Mouse (Mus musculus): ENCODE data around the gene Hpcal4. TPM values are rescaled to one million over a fixed set of nuclear protein-coding genes. Genes with fewer than 3 reads are reported as not detected.

The Hpcal4 gene
- polyA plus RNA-seq, 1 experiment from 2014 or later, result 2.5 TPM

DNA sequence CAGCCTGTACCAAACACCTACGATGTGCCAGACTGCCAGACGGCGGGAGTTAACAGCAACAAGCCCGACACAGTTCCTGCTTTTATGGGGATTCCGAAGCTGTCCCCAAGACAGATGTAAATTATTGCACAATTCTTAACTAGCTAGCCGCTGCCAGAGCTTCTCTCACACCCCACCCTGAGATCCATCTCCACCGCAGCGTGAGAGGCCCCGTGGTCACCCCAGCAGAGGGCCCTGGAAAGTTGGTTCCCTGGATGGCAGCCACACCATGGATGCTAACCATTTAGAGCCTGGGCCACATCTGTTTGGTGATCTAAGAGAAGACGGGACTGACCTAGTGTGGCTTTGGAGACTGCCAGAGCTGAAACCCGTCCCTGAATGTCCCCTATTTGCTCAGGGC is 46.1 kb downstream of the Hpcal4 start:
- Histone ChIP-seq H3K9ac (no peak overlapping the region), H3K4me1 (peaks cover 10% of the 10 kb centered on the region), H3K27me3 (peaks cover 30% of the 10 kb centered on the region), H3K4me2 (no peak overlapping the region), H3K9me3 (no peaks in the 10 kb centered on the region), H3K36me3 (replicated peaks) (no peaks in the 10 kb centered on the region), H3K27ac (no peak overlapping the region), H3K4me3 (replicated peaks) (no peak overlapping the region)
- WGBS, result 85% methylated on average over 11 of the region's 11 CpGs
- ATAC-seq (ENCODE audit: low FRiP score), result no peak

DNA sequence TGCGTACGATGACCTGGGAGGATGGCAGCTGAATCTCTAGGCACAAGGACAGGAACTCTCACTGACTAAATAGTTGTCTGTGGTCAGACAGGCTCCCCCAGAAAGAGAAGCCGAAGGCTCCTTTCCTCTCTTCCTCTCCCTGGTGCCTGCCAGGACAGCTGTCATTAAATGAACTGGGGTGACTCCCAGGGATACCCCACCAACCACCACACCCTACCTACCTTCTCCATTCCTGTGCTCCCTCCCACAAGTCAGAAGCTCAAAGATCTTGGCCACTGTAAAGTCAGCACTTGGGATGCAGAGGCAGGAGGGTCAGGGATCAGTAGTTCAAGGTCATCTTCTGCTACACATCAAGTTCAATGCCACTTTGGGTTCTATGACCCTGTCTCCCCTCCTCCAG is 49.8 kb downstream of the Hpcal4 start:
- Histone ChIP-seq H3K9ac (no peak overlapping the region), H3K9me3 (no peaks in the 10 kb centered on the region), H3K4me1 (peaks cover 10% of the 10 kb centered on the region), H3K4me3 (replicated peaks) (no peak overlapping the region), H3K27me3 (peaks cover 64% of the 10 kb centered on the region), H3K36me3 (replicated peaks) (no peaks in the 10 kb centered on the region), H3K4me2 (no peak overlapping the region), H3K27ac (no peak overlapping the region)
- no peak for ATAC-seq (ENCODE audit: low FRiP score)
- 68% methylated on average over 3 of the region's 3 CpGs for WGBS

DNA sequence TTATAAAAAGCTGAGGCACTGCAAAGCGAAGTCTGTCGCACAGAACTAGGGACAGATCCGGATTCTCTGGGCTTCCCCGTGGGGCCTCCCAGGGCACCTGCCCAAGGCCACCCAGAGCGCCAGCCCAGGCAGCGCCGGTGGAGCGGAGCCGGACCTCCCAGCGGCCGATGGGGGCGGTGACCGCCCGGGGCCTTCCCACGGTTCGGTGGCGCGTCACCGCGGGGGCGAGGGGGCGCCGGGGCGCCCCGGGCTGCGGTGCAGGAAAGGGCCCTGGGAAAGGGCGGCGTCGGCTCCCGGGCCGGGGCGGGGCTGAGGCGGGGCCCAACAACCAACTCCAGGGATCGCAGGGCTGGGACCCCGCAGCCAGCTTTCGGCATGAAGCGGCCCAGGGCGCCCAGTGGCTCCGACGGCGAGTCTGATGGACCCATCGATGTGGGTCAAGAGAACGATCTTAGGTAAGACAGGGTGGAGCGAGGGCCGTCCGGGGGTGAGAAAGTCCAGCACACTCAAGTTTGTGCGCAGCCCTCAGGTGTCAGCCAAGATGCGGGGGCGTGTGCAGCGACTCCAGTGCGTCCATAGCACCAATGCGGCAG is 50.6 kb downstream of the Hpcal4 start, which contains the start of gene Heyl:
Gene Heyl, plus strand, starts transcription at position 65 of the 593 bp plus-strand sequence.
- 0 out of 2 replicates have a peak, but pooled peaks have one; percentile 33 for ATAC-seq (ENCODE audit: low FRiP score)
- peak within 1 kb of the TSS; percentile 41 for H3K4me3 ChIP-seq (replicated peaks)
- 2% methylated on average over 43 of the region's 52 CpGs for WGBS
- H3K36me3 ChIP-seq (replicated peaks), result no peaks in the 10 kb centered on the region
- H3K27ac ChIP-seq, result no peak within 1 kb of the TSS
- H3K9ac ChIP-seq, result peak within 1 kb of the TSS; percentile 44
- H3K4me2 ChIP-seq, result peak within 1 kb of the TSS; percentile 77
- no peaks in the 10 kb centered on the region for H3K9me3 ChIP-seq
- H3K27me3 ChIP-seq, result peaks cover 71% of the 10 kb centered on the region
- peaks cover 10% of the 10 kb centered on the region for H3K4me1 ChIP-seq

DNA sequence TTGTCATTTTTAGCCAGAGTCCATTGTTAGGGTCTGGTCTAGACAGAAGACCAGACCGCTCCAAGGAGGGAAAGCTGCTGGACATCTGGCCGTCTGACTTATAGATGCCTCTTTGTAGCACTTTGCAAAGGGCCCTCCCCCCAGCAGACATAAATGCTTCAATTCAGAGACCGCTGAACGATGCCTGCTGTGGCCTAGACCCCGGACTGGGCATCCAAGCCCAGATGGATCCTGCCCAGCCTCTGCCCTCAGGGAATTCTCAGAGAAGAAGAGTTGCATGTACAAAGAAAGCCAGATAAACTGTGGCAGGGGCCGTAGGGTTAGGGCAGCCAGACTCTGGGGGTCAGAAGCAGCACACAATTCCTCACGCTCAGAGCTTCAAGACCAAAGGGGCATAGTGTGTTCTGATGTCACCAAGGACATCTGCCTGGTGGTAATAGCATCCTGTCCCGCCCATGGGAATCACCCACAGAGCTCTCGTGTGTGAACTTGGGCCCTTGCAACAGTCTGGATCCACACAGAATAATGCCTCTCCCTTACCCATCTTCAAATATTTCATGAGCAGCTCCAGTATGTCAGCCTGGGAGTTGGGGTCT is 52.9 kb downstream of the Hpcal4 start:
- Histone ChIP-seq H3K36me3 (replicated peaks) (no peaks in the 10 kb centered on the region), H3K4me3 (replicated peaks) (no peak overlapping the region), H3K27me3 (peaks cover 89% of the 10 kb centered on the region), H3K4me1 (peaks cover 20% of the 10 kb centered on the region), H3K4me2 (no peak overlapping the region), H3K9ac (no peak overlapping the region), H3K9me3 (no peaks in the 10 kb centered on the region), H3K27ac (no peak overlapping the region)
- 76% methylated on average over 9 of the region's 9 CpGs for WGBS
- no peak for ATAC-seq (ENCODE audit: low FRiP score)

DNA sequence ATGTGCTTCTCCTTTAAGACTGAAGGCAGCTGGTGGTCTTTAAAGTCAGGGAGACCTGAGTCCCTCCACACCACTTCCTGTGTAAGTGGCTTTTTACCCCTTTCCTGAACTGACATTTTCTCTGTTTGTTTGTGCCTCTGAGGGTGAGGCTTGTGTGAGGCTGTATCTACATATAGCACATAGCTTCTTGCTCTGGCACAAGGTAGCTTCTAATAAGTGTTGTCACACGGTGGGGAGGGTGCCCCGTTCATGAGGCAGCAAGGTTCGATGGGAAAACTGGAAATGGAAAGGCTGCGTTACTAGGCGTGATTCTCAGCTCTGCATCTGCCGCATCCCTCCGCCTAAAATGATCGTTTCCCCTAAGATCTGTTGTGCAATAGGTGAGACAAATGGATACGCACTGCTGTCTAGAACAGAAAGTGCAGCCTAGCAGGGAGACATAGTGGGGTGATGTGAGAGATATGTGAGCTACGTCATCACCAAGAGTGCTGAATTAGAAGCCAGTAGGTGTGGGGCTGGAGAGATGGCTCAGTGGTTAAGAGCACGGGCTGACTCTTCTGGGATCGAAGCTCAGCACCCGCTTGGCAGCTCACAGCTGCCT is 53.5 kb downstream of the Hpcal4 start:
- no peak overlapping the region for H3K27ac ChIP-seq
- H3K9me3 ChIP-seq, result no peaks in the 10 kb centered on the region
- peaks cover 20% of the 10 kb centered on the region for H3K4me1 ChIP-seq
- no peak overlapping the region for H3K9ac ChIP-seq
- H3K27me3 ChIP-seq, result peaks cover 90% of the 10 kb centered on the region
- 84% methylated on average over 13 of the region's 13 CpGs for WGBS
- H3K4me3 ChIP-seq (replicated peaks), result no peak overlapping the region
- ATAC-seq (ENCODE audit: low FRiP score), result no peak
- H3K36me3 ChIP-seq (replicated peaks), result no peaks in the 10 kb centered on the region
- H3K4me2 ChIP-seq, result no peak overlapping the region

DNA sequence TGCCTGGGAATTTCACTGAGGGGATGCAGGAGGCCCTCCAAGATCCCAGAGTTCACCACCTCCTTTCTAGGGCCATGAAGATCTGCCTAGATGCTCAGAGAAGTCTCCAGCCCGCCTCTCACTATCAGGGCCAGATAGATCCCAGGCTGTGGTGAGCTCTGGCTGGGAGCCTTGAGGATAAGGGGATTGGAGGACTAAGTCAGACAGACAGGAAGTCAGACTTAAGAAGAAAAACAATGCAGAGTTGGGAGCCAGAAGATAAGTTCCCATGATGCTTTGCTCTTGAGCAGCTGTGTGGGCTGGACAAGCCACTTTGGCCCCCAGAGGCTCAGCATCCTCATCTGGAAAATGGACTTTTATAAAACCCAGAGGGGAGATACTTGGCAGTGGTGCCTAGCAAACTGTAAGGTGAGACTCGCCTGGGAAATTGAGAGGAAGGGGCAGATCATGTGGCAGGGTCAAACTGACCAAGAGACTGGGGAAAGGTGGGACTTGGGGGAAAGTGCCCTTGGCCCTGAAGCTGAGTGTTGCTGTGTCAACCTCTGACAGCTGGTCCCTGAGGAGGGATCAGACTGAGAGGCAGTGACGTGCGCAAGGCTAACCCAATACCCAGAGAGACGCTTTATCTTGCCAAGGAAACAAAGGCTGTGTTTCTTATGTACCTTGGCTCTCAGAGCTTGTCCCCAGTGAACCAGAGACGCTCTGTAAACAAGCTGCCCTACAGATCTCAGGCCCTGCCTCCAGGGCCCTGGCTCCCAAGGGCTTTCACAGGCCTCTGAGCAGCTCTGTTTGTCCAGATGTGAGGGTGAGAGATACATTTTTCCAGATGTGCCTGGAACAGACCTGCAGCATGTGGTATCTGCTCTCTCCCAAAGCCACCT is 54.6 kb downstream of the Hpcal4 start:
- no peak overlapping the region for H3K4me3 ChIP-seq (replicated peaks)
- no peaks in the 10 kb centered on the region for H3K36me3 ChIP-seq (replicated peaks)
- no peak overlapping the region for H3K4me2 ChIP-seq
- peaks cover 81% of the 10 kb centered on the region for H3K27me3 ChIP-seq
- H3K27ac ChIP-seq, result no peak overlapping the region
- WGBS, result 77% methylated on average over 6 of the region's 6 CpGs
- peaks cover 20% of the 10 kb centered on the region for H3K4me1 ChIP-seq
- H3K9ac ChIP-seq, result no peak overlapping the region
- no peaks in the 10 kb centered on the region for H3K9me3 ChIP-seq
- ATAC-seq (ENCODE audit: low FRiP score), result no peak

DNA sequence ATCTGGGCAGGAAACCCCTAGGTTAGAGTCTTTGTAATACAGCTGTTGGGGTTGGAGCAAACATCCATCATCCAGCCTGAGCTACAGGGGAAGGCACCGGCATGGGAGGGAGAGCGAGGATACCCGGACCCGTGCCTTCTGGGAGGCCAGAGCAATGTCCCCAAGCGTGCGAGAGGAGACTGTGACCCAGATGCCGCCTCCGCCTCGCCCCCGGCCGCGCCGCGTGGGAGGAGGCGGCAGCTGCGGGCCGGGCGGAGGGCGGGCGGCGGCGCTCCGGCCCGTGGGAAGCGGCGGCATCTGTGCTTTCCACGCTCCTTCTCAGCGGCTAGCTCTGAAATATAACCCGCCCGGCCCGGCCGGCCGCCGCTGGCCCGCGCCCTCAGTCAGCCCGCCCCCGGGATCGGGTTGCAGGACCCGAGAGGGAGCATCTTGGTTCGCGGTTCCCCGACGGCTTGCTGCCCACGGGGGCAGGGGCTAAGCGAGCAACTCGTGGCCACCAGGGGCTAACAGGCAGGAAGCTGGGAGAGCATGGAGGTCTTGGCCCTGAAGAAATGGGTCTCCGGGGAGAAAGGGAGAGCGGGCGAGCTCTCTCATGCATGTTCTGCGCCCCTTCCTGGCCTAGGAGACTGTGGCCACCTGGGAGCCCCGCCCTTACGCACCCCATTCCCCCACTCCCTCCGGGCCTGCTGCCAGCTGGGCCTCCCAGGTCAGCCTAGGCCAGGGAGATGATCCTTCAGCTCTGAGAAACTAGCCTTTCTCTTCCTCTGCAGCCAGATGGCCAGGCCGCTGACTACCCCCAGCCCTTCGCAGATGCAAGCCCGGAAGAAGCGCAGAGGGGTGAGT is 56.6 kb downstream of the Hpcal4 start:
- Histone ChIP-seq H3K9me3 (no peaks in the 10 kb centered on the region), H3K4me1 (peaks cover 13% of the 10 kb centered on the region), H3K4me3 (replicated peaks) (peak overlapping the region; percentile 37), H3K36me3 (replicated peaks) (no peaks in the 10 kb centered on the region), H3K9ac (peak overlapping the region; percentile 47; the same call in 1 of the 2 replicates), H3K27ac (0 out of 2 replicates have a peak overlapping the region, but pooled peaks have one; percentile 19), H3K4me2 (peak overlapping the region; percentile 55), H3K27me3 (peaks cover 62% of the 10 kb centered on the region)
- ATAC-seq (ENCODE audit: low FRiP score), result peak; percentile 41; the same call in 1 of the 2 replicates
- WGBS, result 7% methylated on average over 58 of the region's 58 CpGs

Other genes with a start within 250 kb of the Hpcal4 start
- 21.7 TPM in 2 replicates for gene Mfsd2a, start 222.0 kb upstream of the Hpcal4 start, polyA plus RNA-seq (2016; fragmentation: Nextera tagmentation; extraction: Ambion mirVana)
- gene Mycl, start 187.6 kb upstream of the Hpcal4 start, polyA plus RNA-seq (2016; fragmentation: Nextera tagmentation; extraction: Ambion mirVana), result 84.0 and 84.3 TPM in 2 replicates
- 29.3 and 29.7 TPM in 2 replicates for gene Trit1, start 166.6 kb upstream of the Hpcal4 start, polyA plus RNA-seq (2016; fragmentation: Nextera tagmentation; extraction: Ambion mirVana)
- gene Bmp8b, start 78.1 kb upstream of the Hpcal4 start, polyA plus RNA-seq (2016; fragmentation: Nextera tagmentation; extraction: Ambion mirVana), result 0.17 and 0.24 TPM in 2 replicates
- 0.15 and 0.17 TPM in 2 replicates for gene Oxct2b, start 67.0 kb upstream of the Hpcal4 start, polyA plus RNA-seq (2016; fragmentation: Nextera tagmentation; extraction: Ambion mirVana)
- 103 and 109 TPM in 2 replicates for gene Ppie, start 43.3 kb upstream of the Hpcal4 start, polyA plus RNA-seq (2016; fragmentation: Nextera tagmentation; extraction: Ambion mirVana)
- gene Nt5c1a, start 18.3 kb downstream of the Hpcal4 start, polyA plus RNA-seq (2016; fragmentation: Nextera tagmentation; extraction: Ambion mirVana), result not detected in 2 replicates
- gene Heyl, start 50.3 kb downstream of the Hpcal4 start, polyA plus RNA-seq (2016; fragmentation: Nextera tagmentation; extraction: Ambion mirVana), result 5.1 and 5.9 TPM in 2 replicates
- 35.5 and 36.0 TPM in 2 replicates for gene Pabpc4, start 79.1 kb downstream of the Hpcal4 start, polyA plus RNA-seq (2016; fragmentation: Nextera tagmentation; extraction: Ambion mirVana)
- not detected in 2 replicates for gene Oxct2a, start 140.4 kb downstream of the Hpcal4 start, polyA plus RNA-seq (2016; fragmentation: Nextera tagmentation; extraction: Ambion mirVana)
- gene Bmp8a, start 160.0 kb downstream of the Hpcal4 start, polyA plus RNA-seq (2016; fragmentation: Nextera tagmentation; extraction: Ambion mirVana), result 0.29 TPM in 1 of 2 replicates, not detected in the other

All from forebrain, embryonic 12.5 days (tissue).